In the genomic region with DNA sequence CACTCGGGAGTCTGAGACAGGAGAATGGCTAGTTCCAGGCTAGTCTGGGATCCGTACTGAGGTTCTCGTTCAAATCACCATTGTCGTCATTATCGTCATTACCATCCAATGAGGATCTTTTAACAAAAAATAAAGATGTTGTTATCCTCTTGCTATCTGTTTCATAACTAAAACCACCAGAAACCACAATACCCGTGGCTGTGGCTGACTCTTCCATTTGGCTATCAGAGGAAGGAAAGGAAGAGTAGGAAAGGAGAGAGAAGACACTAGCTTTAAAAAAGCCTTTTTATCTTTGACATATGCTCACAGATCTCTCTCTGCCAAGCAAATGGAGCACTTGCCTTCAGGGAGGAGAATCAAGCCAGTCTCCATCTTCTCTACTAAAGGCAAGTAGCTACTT, we compare ENCODE assay signal across 26 mouse cellular contexts. TPM values are rescaled to one million over a fixed set of nuclear protein-coding genes. Genes with fewer than 3 reads are reported as not detected.
A peak's percentile ranks its signal among the peaks of the same experiment; 100 is the strongest.
DNase-seq lines count a peak whose midpoint lies in the region; ATAC-seq lines count a peak whose summit lies in the region.
"Had no signal": no experiment of that assay in that cellular context is flagged by ENCODE, and none has a peak within 500 bp of the region (broad histone marks: within the 10 kb centered on the region; RNA-seq: fewer than 3 reads in every experiment).

No protein-coding gene starts in this region.

- peaks cover 3% of the 10 kb centered on the region; the same call in 1 of the 2 replicates for H3K4me1 ChIP-seq in neural tube, embryonic 15.5 days
- peaks cover 11% of the 10 kb centered on the region for H3K4me1 ChIP-seq in kidney, embryonic 15.5 days

- H3K36me3 ChIP-seq in neural tube, embryonic 15.5 days = no peaks in the 10 kb centered on the region
- no peaks in the 10 kb centered on the region for H3K36me3 ChIP-seq in kidney, embryonic 15.5 days
- H3K36me3 ChIP-seq: heart, embryonic 12.5 days; hindbrain, embryonic 13.5 days; limb, embryonic 12.5 days; neural tube, embryonic 12.5 days had no signal

- no peaks in the 10 kb centered on the region for H3K9me3 ChIP-seq in neural tube, embryonic 15.5 days (replicated peaks)
- H3K9me3 ChIP-seq in kidney, embryonic 15.5 days (replicated peaks) = no peaks in the 10 kb centered on the region
- H3K9me3 ChIP-seq: forebrain, embryonic 13.5 days; heart, embryonic 12.5 days; hindbrain, embryonic 13.5 days; limb, embryonic 12.5 days; neural tube, embryonic 12.5 days had no signal

- ATAC-seq in neural tube, embryonic 15.5 days (ENCODE audit: low FRiP score) = no peak
- ATAC-seq in granulocyte monocyte progenitor cell, adult 5-6 weeks (replicated peaks; ENCODE audit: poor library complexity, severe bottlenecking) = 0 out of 2 replicates have a peak, but pooled peaks have one; percentile 6
- ATAC-seq in megakaryocyte-erythroid progenitor cell, adult 5-6 weeks (replicated peaks; ENCODE audit: low FRiP score, low TSS enrichment, poor library complexity, severe bottlenecking) = 0 out of 2 replicates have a peak, but pooled peaks have one; percentile 3
- no peak for ATAC-seq in kidney, embryonic 15.5 days (replicated peaks; ENCODE audit: low FRiP score)
- ATAC-seq: midbrain, embryonic 16.5 days had no signal

- 90% methylated on average over 6 of the region's 6 CpGs for WGBS in neural tube, embryonic 15.5 days
- WGBS in kidney, embryonic 15.5 days = 88% methylated on average over 6 of the region's 6 CpGs

- no peaks in the 10 kb centered on the region for H3K27me3 ChIP-seq in neural tube, embryonic 15.5 days (replicated peaks)
- H3K27me3 ChIP-seq in kidney, embryonic 15.5 days = 0 out of 2 replicates have a peak, but pooled peaks cover 5% of the 10 kb centered on the region
- H3K27me3 ChIP-seq: forebrain, embryonic 13.5 days; hindbrain, embryonic 13.5 days; neural tube, embryonic 12.5 days had no signal

- no peak overlapping the region for H3K9ac ChIP-seq in neural tube, embryonic 15.5 days (replicated peaks)
- no peak overlapping the region for H3K9ac ChIP-seq in kidney, embryonic 15.5 days
- H3K9ac ChIP-seq: forebrain, embryonic 13.5 days; heart, embryonic 12.5 days; hindbrain, embryonic 13.5 days; limb, embryonic 12.5 days; neural tube, embryonic 12.5 days had no signal

- H3K4me2 ChIP-seq in neural tube, embryonic 15.5 days = no peak overlapping the region
- no peak overlapping the region for H3K4me2 ChIP-seq in kidney, embryonic 15.5 days
- H3K4me2 ChIP-seq: forebrain, embryonic 13.5 days; heart, embryonic 12.5 days; hindbrain, embryonic 13.5 days; limb, embryonic 12.5 days; neural tube, embryonic 12.5 days had no signal

- H3K4me3 ChIP-seq in neural tube, embryonic 15.5 days (replicated peaks) = no peak overlapping the region
- no peak overlapping the region for H3K4me3 ChIP-seq in kidney, embryonic 15.5 days (replicated peaks)
- H3K4me3 ChIP-seq: forebrain, embryonic 13.5 days; heart, embryonic 12.5 days; hindbrain, embryonic 13.5 days; left cerebral cortex, adult 2 months; limb, embryonic 12.5 days; neural tube, embryonic 12.5 days had no signal

- DNase-seq in neural tube, embryonic 10.5 days (ENCODE audit: extremely low spot score, low spot score) = peak; percentile 3
- no peak for DNase-seq in kidney, adult 9 months
- no peak for DNase-seq in kidney, postnatal 4 days
- DNase-seq: adrenal gland, adult 8-10 months; B cell, adult 2 months; cerebellum, adult 8-10 months; cerebellum, postnatal 25 days; gastrocnemius, postnatal 14 days; heart, postnatal 4 days; kidney, adult 2 months; kidney, postnatal 14 days; right cerebral cortex, postnatal 14 days had no signal

- H3K27ac ChIP-seq in neural tube, embryonic 15.5 days (replicated peaks) = no peak overlapping the region
- no peak overlapping the region for H3K27ac ChIP-seq in kidney, embryonic 15.5 days
- H3K27ac ChIP-seq: hindbrain, embryonic 13.5 days; left cerebral cortex, adult 2 months; limb, embryonic 12.5 days; macrophage; neural tube, embryonic 12.5 days had no signal

RNA-seq across cellular contexts. Expression of a gene that starts 14.9 kb away (rescaled TPM):
- 56.8 and 63.3 TPM in 2 replicates for polyA plus RNA-seq in neural tube, embryonic 15.5 days (2015; fragmentation: Nextera tagmentation; extraction: Ambion mirVana)
- total RNA-seq in granulocyte monocyte progenitor cell, adult 5-6 weeks (2014; fragmentation: Nextera tagmentation) = 33.5 and 57.3 TPM in 2 replicates
- total RNA-seq in granulocyte monocyte progenitor cell, adult 5-6 weeks (2017) = 28.0 and 35.6 TPM in 2 replicates
- 16.7 and 26.2 TPM in 2 replicates for total RNA-seq in megakaryocyte-erythroid progenitor cell, adult 5-6 weeks (2014; fragmentation: Nextera tagmentation)
- 20.5 and 33.5 TPM in 2 replicates for total RNA-seq in megakaryocyte-erythroid progenitor cell, adult 5-6 weeks (2017)
- polyA plus RNA-seq in kidney, embryonic 15.5 days (2015; fragmentation: Nextera tagmentation; extraction: Ambion mirVana) = 128 and 131 TPM in 2 replicates

RNA-seq across cellular contexts. Expression of a gene that starts 59.0 kb away (rescaled TPM):
- 0.28 and 2.3 TPM in 2 replicates for polyA plus RNA-seq in neural tube, embryonic 15.5 days (2015; fragmentation: Nextera tagmentation; extraction: Ambion mirVana)
- 1.4 TPM in 1 of 2 replicates, not detected in the other for total RNA-seq in granulocyte monocyte progenitor cell, adult 5-6 weeks (2014; fragmentation: Nextera tagmentation)
- total RNA-seq in granulocyte monocyte progenitor cell, adult 5-6 weeks (2017) = 0.39 TPM in 1 of 2 replicates, not detected in the other
- total RNA-seq in megakaryocyte-erythroid progenitor cell, adult 5-6 weeks (2014; fragmentation: Nextera tagmentation) = 4.1 and 5.6 TPM in 2 replicates
- total RNA-seq in megakaryocyte-erythroid progenitor cell, adult 5-6 weeks (2017) = 5.8 and 8.6 TPM in 2 replicates
- 0.17 and 0.64 TPM in 2 replicates for polyA plus RNA-seq in kidney, embryonic 15.5 days (2015; fragmentation: Nextera tagmentation; extraction: Ambion mirVana)
- total RNA-seq: gastrocnemius, postnatal 14 days; heart, postnatal 4 days had no signal
- polyA plus RNA-seq: embryonic facial prominence, embryonic 11.5 days; forebrain, embryonic 13.5 days; heart, embryonic 12.5 days; heart, postnatal 0 days; limb, embryonic 12.5 days; midbrain, embryonic 16.5 days; neural tube, embryonic 12.5 days had no signal

Comparison
In these comparisons a context has a peak if more than half of its experiments do, and no peak if none do; other contexts are left out.
1. ATAC-seq: peak in granulocyte monocyte progenitor cell, adult 5-6 weeks (single experiment) and megakaryocyte-erythroid progenitor cell, adult 5-6 weeks (single experiment); none in neural tube, embryonic 15.5 days (single experiment) and kidney, embryonic 15.5 days (single experiment).